Mouse (Mus musculus): ENCODE results near the gene Tmpo. TPM values are rescaled to one million over a fixed set of nuclear protein-coding genes. Genes with fewer than 3 reads are reported as not detected.
A peak's percentile ranks its signal among the peaks of the same experiment; 100 is the strongest.

Tmpo gene
- 100 to 1,000 TPM in 1 of 2 experiments, 10 to 100 TPM in 1; 95.1 to 105 TPM for total RNA-seq (2021)
- long read RNA-seq, experiment 1, transcript Tmpo-202 (9 exons, 3,533 nt): major isoform, 23 of 93 reads
- long read RNA-seq, experiment 1, transcript Tmpo-201 (4 exons, 3,772 nt): minor isoform, 12 of 93 reads
- long read RNA-seq, experiment 1, transcript Tmpo-204 (7 exons, 1,953 nt): minor isoform, 19 of 93 reads
- long read RNA-seq, experiment 1, transcript Tmpo-203 (8 exons, 1,854 nt): minor isoform, 12 of 93 reads
- long read RNA-seq, experiment 1, partial matches to known transcripts: 2 of 93 reads
- long read RNA-seq, experiment 1, other reads (novel, unspliced or antisense): 11 of 93 reads
- long read RNA-seq, experiment 2, transcript Tmpo-202 (9 exons, 3,533 nt): major isoform, 5 of 23 reads
- long read RNA-seq, experiment 2, transcript Tmpo-205 (6 exons, 1,842 nt): major isoform, 5 of 23 reads
- long read RNA-seq, experiment 2, partial matches to known transcripts: 0 of 23 reads
- long read RNA-seq, experiment 2, other reads (novel, unspliced or antisense): 2 of 23 reads

- no peak for DNase-seq
These were observed at the start of gene Tmpo for GRCm38 (mm10) chr10:91180761-91181460. Gene Tmpo (minus strand): TSS chr10:91181315.

- no peak for DNase-seq
These were observed 49.3 kb upstream of the Tmpo start for GRCm38 (mm10) chr10:91230400-91230799.

GRCm38 (mm10) chr10:91229518-91229961 is 48.4 kb upstream of the Tmpo start:
- no peak for DNase-seq

GRCm38 (mm10) chr10:91228924-91229517 is 47.9 kb upstream of the Tmpo start:
- DNase-seq: no peak

GRCm38 (mm10) chr10:91227034-91227433 is 45.9 kb upstream of the Tmpo start:
- DNase-seq: no peak

GRCm38 (mm10) chr10:91222398-91223236 is 41.5 kb upstream of the Tmpo start:
- DNase-seq: no peak

- no peak for DNase-seq
These were observed 28.0 kb upstream of the Tmpo start for GRCm38 (mm10) chr10:91208899-91209667.

- DNase-seq: peak in 1 of 2 experiments; percentile 32
These were observed 27.3 kb upstream of the Tmpo start for GRCm38 (mm10) chr10:91208461-91208860.

GRCm38 (mm10) chr10:91207275-91207674 is 26.2 kb upstream of the Tmpo start:
- no peak for DNase-seq

GRCm38 (mm10) chr10:91205632-91206031 is 24.5 kb upstream of the Tmpo start:
- no peak for DNase-seq

GRCm38 (mm10) chr10:91200581-91200980 is 19.5 kb upstream of the Tmpo start:
- DNase-seq: no peak

- DNase-seq: no peak
These were observed 18.2 kb upstream of the Tmpo start for GRCm38 (mm10) chr10:91199238-91199780.

GRCm38 (mm10) chr10:91197704-91198103 is 16.6 kb upstream of the Tmpo start:
- DNase-seq: no peak

- no peak for DNase-seq
These were observed 15.7 kb upstream of the Tmpo start for GRCm38 (mm10) chr10:91196778-91197177.

- DNase-seq: no peak
These were observed 14.6 kb upstream of the Tmpo start for GRCm38 (mm10) chr10:91195680-91196079.

GRCm38 (mm10) chr10:91195091-91195490 is 14.0 kb upstream of the Tmpo start:
- no peak for DNase-seq

GRCm38 (mm10) chr10:91191851-91192250 is 10.7 kb upstream of the Tmpo start:
- no peak for DNase-seq

- peak in 1 of 2 experiments; percentile 44 for DNase-seq
These were observed 8.4 kb upstream of the Tmpo start for GRCm38 (mm10) chr10:91189476-91189875.

GRCm38 (mm10) chr10:91188684-91189287 is 7.7 kb upstream of the Tmpo start:
- no peak for DNase-seq

GRCm38 (mm10) chr10:91187872-91188271 is 6.8 kb upstream of the Tmpo start:
- peak; percentile 80 to 81 for DNase-seq
